Mouse (Mus musculus) liver (tissue): ENCODE results near the gene Aloxe3.
A peak's percentile ranks its signal among the peaks of the same experiment; 100 is the strongest.

Experiments
- DNase-seq: peaks from one replicate; pipeline ENCODE4 v3.0.0-alpha.2; 2020; ENCODE audit warnings: mixed read lengths

The Aloxe3 gene

GRCm38 (mm10) chr11:69095511-69096231, 30.0 kb upstream of the Aloxe3 start:
- peak; percentile 54 for DNase-seq

DNA sequence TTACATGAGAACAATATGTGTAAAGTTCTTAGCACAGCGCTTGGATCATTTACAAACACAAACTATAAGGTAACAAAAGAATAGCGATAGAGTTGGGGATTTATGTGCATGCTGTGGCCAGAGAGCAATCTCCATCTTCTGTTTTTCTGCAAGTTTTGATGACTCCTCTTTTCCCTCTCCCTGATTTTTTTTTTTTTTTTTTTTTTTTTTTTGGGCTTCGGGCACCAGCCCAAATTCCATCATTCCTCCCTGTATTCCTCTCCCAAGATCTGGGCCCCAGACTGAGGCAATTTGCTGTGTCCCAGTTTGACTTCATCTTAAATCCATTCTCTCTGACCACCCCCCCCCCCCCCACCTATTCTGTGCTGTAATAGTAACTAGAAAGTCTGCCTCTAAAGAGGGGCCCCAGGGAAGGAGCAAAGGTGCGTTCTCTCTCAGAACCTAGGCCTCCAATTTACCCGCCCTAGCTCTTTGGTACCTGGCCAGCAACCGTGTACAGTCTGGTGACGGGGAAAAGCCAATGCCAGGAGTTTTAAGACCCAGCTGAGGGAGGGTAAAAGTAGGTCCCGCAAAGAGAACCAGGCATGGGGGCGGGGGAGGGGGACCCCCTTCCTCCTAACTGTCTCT, 29.2 kb upstream of the Aloxe3 start:
- no peak for DNase-seq

DNA sequence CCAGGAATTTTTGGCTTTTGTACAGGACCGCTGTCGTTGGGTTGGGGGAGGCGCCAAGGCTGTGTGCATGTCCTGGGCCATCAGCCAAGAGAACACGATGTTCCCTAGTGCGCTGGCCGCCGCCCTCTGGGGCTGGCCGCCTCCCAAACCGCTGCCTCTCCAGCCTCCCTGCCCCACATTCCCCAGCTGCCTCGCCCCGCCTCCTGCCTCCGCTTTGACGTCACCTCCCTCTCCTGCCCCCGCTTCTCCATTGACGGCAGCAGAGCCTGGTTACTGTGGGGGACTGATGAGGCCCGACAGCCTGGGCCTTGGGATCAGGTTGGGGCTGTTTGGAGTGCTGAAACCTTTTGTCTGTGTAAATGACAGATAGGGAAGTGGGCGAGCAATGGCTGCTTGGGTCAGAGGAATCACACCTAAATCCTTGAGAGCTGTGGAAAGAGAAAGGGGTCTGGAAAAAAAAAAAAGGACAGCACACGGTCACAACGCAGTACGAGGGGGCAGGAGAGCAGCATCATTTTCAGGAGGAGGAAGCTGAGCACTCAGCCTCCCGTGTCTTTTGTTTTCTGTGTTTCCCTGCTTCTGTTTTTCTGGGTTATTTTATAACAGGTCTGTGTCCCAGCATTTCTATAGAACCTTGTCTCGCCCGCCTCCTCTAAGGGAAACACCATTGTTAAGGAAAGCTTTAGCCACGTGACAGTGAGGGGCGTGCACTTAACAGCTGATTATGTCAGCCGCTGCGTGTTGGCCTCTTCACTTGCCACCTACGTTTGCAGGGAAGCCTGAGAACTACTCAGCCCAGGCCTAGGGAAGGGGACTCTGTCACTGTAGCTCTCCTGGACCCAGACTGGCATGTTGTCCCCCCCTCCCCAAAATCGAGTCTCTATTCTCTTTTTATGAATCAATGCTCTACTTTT, 28.5 kb upstream of the Aloxe3 start:
- peak; percentile 96 for DNase-seq

DNA sequence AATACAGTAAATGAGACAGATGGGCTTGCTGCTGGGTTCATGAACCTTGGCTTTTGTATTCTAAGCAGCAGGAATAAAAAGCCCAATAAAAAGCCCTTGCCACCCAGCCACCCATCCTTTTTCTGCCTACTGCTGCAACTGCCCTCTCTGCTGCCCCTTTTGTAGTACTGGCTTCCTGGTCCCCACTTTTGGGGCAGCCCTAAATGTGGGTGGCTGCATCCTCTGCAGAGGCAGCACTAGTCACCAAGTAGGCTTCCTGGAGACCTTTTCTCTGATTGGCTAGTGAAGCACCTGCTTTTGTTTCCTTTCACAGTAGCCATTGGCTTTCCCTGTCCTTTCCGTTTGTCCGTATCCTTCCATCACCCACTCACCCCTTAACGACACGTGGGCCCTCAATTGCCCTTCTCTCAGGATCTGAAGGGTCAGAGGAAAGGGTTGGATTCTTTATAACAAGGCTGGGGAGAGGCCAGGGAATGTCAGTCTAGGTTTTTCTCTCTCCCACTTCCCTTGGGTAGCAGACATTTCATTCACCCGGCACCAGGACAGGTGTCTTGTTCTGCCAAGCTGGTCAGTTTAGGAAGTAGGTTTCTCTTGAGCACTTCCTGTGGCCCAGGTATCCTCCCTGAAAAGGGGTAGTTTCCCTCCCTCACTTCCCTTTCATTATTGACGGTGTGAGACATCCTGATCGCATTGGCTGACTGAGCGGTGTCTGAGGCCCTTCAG, 27.5 kb upstream of the Aloxe3 start:
- DNase-seq = no peak

- peak; percentile 97 for DNase-seq
These were observed 27.0 kb upstream of the Aloxe3 start for GRCm38 (mm10) chr11:69098762-69099091.

DNA sequence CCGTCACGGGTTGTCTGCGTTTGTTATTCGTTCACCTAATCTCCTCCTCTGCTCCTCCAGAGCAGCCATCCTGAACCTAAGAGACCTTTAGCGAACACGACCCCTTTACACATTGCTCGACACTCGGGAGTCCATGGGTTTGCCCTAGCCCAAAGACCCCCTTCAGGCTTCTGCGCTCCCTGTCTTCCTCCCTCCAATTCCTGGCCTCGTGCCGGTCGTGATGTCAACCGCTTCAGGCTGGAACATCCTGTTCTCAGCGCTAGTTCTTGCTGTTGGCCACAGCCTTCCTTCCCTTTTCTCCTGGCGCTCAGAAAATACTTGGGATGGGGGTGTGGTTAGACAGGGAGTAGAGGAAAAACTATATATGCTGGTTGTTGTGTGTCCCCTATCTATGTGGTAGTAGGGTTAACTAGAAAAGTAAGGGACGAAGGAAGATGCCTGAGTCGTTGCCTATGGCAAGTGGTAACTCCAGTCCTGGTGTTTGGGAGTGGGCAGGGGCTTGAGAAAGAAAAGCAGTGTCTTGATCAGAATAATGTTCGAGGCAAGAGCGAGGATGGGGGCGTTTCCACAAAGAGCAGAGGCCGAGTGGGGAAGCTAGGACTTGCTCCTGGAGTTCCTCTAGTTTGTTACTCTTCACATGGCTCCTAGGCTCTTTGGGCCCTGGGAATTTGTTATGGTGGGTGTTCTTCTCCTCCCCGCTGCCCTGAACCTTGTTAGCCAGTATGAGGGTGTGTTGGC, 26.4 kb upstream of the Aloxe3 start:
- DNase-seq = peak; percentile 39

GRCm38 (mm10) chr11:69099915-69100345, 25.8 kb upstream of the Aloxe3 start:
- DNase-seq = peak; percentile 91

- no peak for DNase-seq
These were observed 24.9 kb upstream of the Aloxe3 start for GRCm38 (mm10) chr11:69100639-69101360.

DNA sequence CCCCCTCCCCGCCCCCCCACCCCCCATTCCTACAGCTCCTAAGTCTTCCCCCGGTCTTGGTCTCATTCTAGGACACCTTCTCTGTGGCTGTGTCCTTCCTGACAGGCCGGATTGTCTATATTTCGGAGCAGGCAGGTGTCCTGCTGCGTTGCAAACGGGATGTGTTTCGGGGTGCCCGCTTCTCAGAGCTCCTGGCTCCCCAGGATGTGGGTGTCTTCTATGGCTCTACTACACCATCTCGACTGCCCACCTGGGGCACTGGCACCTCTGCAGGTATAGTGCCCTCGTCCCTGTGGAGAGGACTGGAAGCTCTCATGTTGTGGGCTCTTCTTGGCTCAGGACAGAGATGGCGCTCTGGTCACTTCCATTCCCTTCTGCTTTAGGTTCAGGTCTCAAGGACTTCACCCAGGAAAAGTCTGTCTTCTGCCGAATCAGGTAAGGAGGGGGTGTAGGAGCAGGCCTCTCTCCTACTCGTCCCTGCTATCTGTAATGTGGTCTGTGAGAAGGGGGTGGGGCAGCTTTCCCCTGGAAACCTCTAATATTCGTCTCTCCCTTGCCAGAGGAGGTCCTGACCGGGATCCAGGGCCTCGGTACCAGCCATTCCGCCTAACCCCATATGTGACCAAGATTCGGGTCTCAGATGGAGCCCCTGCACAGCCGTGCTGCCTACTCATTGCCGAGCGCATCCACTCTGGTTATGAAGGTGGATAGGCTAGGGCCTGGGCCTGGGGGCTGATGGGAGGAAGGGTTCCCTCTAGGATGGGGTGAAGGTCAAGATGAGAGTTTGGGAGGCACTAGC, 23.9 kb upstream of the Aloxe3 start:
- no peak for DNase-seq

GRCm38 (mm10) chr11:69102403-69102725, 23.3 kb upstream of the Aloxe3 start:
- no peak for DNase-seq

- DNase-seq = no peak
These were observed 22.6 kb upstream of the Aloxe3 start for GRCm38 (mm10) chr11:69103121-69103520.

DNA sequence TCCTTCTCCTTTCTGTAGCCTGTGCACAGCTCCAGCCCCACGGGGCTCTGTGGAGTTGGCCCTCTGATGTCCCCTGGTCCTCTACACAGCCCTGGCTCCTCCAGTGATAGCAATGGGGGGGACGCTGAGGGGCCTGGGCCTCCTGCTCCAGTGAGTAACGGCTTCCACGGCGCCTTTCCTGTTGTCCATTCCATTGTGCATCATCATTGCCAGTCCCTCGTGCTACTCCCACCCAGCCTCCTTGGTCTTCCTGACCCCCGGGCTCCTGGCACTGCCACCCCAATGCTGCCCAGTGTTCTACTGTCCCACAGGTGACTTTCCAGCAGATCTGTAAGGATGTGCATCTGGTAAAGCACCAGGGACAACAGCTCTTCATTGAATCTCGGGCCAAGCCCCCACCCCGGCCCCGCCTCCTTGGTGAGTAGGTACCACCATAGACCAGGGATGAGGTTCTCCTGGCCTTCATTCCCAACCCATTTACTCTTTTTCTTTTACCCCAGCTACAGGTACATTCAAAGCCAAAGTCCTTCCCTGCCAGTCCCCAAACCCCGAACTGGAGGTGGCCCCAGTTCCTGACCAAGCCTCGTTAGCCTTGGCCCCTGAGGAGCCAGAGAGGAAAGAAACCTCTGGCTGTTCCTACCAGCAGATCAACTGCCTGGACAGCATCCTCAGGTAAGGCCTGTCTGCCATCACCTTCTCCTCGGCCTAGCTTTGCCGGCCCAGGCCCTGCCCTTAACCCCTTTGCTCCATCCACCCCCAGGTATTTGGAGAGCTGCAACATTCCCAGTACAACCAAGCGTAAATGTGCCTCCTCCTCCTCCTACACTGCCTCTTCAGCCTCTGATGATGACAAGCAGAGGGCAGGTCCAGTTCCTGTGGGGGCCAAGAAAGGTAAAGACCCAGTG, 21.9 kb upstream of the Aloxe3 start:
- DNase-seq = no peak

GRCm38 (mm10) chr11:69104487-69104886, 21.2 kb upstream of the Aloxe3 start:
- no peak for DNase-seq

DNA sequence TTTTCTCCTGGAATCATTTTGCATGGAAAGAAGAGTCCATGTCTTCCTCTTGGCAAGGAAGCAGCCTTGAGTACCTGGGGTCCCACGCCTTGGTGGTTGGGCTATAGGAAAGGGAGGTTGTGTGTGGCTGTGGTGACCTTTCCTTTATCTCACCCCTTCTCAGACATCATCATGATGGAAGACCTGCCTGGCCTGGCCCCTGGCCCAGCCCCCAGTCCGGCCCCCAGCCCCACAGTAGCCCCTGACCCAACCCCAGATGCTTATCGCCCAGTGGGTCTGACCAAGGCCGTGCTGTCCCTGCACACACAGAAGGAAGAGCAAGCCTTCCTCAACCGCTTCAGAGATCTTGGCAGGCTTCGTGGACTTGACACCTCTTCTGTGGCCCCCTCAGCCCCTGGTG, 20.5 kb upstream of the Aloxe3 start:
- no peak for DNase-seq

DNA sequence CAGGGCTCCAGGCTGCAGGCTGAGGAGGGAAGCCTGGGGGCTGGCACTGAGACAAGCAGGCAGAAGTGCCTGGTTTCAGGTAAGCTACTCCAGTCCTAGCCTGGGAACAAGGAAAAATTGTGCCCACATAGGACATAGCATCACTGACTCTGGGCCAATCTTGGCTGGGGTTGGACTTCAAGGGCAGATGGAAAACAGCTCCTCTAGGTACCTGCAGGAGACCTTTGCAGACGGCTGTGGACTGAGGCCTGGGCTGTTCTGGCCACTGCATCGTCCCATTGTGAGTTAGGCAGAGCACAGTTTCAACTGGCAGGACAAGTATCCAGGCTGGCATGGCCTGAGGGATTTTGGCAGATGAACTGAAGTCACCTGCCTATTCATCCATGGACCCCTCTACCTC, 19.9 kb upstream of the Aloxe3 start:
- DNase-seq = no peak

DNA sequence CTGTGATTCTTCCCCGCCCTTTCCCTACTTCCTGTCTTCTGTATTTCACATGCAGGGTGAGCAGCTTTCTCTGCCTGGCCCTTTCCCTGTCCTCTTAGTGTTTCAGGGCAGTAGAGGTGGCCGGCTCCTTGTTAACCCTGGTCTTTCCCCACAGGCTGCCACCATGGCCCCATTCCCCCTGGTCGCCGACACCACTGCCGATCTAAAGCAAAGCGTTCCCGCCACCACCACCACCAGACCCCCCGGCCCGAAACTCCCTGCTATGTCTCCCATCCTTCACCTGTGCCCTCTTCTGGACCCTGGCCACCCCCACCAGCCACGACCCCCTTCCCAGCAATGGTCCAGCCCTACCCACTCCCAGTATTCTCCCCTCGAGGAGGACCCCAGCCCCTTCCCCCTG, 19.4 kb upstream of the Aloxe3 start:
- DNase-seq = no peak

DNA sequence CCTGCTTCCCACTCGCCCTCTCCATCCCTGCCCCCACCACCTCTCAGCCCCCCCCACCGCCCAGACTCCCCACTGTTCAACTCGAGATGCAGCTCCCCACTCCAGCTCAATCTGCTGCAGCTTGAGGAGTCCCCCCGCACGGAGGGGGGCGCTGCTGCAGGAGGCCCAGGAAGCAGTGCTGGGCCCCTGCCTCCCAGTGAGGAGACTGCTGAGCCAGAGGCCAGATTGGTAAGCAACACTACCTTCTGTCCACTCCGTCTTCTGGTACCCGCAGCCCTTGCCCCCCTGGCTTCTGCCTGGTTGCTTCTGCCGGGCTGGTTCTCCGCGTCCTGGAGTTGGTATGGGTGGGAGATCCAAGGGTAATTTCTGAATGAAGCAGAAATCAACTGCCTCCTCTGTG, 18.9 kb upstream of the Aloxe3 start:
- DNase-seq = no peak

DNA sequence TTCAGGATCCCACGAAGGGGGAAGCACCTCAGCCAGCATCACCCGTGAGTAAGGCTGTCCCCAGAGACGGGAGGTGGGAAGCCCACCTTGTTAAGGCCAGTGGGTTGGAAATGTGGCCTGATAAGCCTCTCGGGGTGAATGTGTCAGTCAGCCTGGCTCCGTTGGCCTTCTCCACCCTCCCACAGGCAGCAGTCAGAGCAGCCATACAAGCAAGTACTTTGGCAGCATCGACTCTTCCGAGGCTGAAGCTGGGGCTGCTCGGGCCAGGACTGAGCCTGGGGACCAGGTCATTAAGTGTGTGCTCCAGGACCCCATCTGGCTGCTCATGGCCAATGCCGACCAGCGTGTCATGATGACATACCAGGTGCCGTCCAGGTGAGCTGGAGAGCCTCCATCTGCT, 18.0 kb upstream of the Aloxe3 start:
- DNase-seq = no peak

- DNase-seq = no peak
These were observed 17.5 kb upstream of the Aloxe3 start for GRCm38 (mm10) chr11:69108223-69108622.
